Mouse (Mus musculus) testis, adult 2 months (tissue): ENCODE measurements around the gene Dapk1.

Source experiments
- CTCF ChIP-seq: fragments of 200-500 bp; IDR thresholded peaks from 2 replicates; pipeline ENCODE4 v1.5.1; 2012; ENCODE audit warnings: low read depth, mild to moderate bottlenecking, inconsistent platforms, low read length, moderate library complexity; ENCODE audit not compliant: control insufficient read depth, insufficient read depth, insufficient replicate concordance
- POLR2A ChIP-seq: fragments of 200-500 bp; IDR thresholded peaks from 2 replicates; pipeline ENCODE4 v1.6.1; 2012; ENCODE audit warnings: low read depth, mild to moderate bottlenecking, inconsistent platforms, low read length, moderate library complexity; ENCODE audit not compliant: control insufficient read depth

- TF ChIP-seq CTCF = no peak
- TF ChIP-seq POLR2A = no peak
Measured at GRCm38 (mm10) chr13:60659600-60659999, 57.9 kb downstream of the Dapk1 start.
